Mouse (Mus musculus) G1E (cell line): ENCODE measurements around the gene Rbck1.

Source experiments
- CTCF ChIP-seq: IDR thresholded peaks from 2 replicates; pipeline ENCODE4 v1.5.1; 2012; ENCODE audit warnings: low read depth, low read length, inconsistent platforms, mixed read lengths
- GATA1 ChIP-seq: IDR thresholded peaks from 2 replicates; pipeline ENCODE4 v1.6.1; 2012; ENCODE audit warnings: borderline replicate concordance, low read length, inconsistent platforms, mixed read lengths
- GATA2 ChIP-seq: IDR thresholded peaks from 2 replicates; pipeline ENCODE4 v1.6.1; 2012; ENCODE audit warnings: low read depth, low read length, inconsistent platforms, borderline replicate concordance

- TF ChIP-seq GATA1 (no peak), CTCF (no peak), GATA2 (no peak)
Measured at GRCm38 (mm10) chr2:152326654-152327053, 5.8 kb downstream of the Rbck1 start.
